Mouse (Mus musculus) CH12.LX (cell line): Measurements from ENCODE around the gene Smim23. TPM values are rescaled to one million over a fixed set of nuclear protein-coding genes. Genes with fewer than 3 reads are reported as not detected.

ENCODE experiments used
- DNase-seq: peaks from one replicate; pipeline ENCODE4 v3.0.0-alpha.2; 2013; ENCODE audit errors: extremely low read depth
- H3K27ac ChIP-seq: 2 replicates; pipeline ENCODE4 v1.5.1; 2012; ENCODE audit warnings: low read depth, mild to moderate bottlenecking, control low read depth, moderate library complexity; ENCODE audit not compliant: insufficient read depth
- H3K27me3 ChIP-seq: replicated peaks from 2 replicates; pipeline ENCODE3; 2012; ENCODE audit warnings: inconsistent platforms
- H3K36me3 ChIP-seq, 2 experiments: replicated peaks in 1 of 2; 2 replicates each; pipeline versions ENCODE3 to v1.6.1; 2012; ENCODE audit warnings: inconsistent platforms in 1 of 2, low read length in 1 of 2, mild to moderate bottlenecking in 1 of 2, mixed read lengths in 1 of 2, moderate library complexity in 1 of 2; ENCODE audit not compliant: control insufficient read depth in 1 of 2, insufficient read depth in 1 of 2
- H3K4me1 ChIP-seq, 2 experiments: 2 replicates each; pipeline ENCODE4 v1.6.1; 2012; ENCODE audit warnings: inconsistent platforms in 1 of 2, moderate library complexity in 1 of 2; ENCODE audit not compliant: insufficient read depth in 2 of 2, control insufficient read depth in 1 of 2
- H3K4me2 ChIP-seq: 2 replicates; pipeline ENCODE4 v1.6.1; 2012; ENCODE audit warnings: low read depth, mild to moderate bottlenecking, control low read depth; ENCODE audit not compliant: poor library complexity, insufficient read depth, severe bottlenecking
- H3K4me3 ChIP-seq, 3 experiments: fragments of 150-350 bp in 1 of 3; sonication (generic) in 1 of 3; replicated peaks in 1 of 3; 2 replicates each; pipeline versions ENCODE3 to v1.5.1; 2011 to 2012; ENCODE audit warnings: low read depth in 2 of 3, low read length in 2 of 3, mild to moderate bottlenecking in 2 of 3, moderate library complexity in 2 of 3, control low read depth in 1 of 3, improper control_type of control experiment in 1 of 3, inconsistent platforms in 1 of 3, mixed read lengths in 1 of 3; ENCODE audit not compliant: poor library complexity in 1 of 3
- H3K79me2 ChIP-seq: replicated peaks from 2 replicates; pipeline ENCODE4 v1.6.1; 2012; ENCODE audit warnings: mild to moderate bottlenecking, moderate library complexity; ENCODE audit not compliant: control insufficient read depth, poor library complexity, insufficient read depth, severe bottlenecking; ENCODE audit errors: extremely low read depth
- H3K9ac ChIP-seq: 2 replicates; pipeline ENCODE4 v1.6.1; 2012; ENCODE audit warnings: low read depth, mild to moderate bottlenecking, control low read depth, moderate library complexity; ENCODE audit not compliant: insufficient read depth
- H3K9me3 ChIP-seq: replicated peaks from 2 replicates; pipeline ENCODE3; 2012; ENCODE audit warnings: low read length, inconsistent platforms, mixed read lengths
- BHLHE40 ChIP-seq: IDR thresholded peaks from 2 replicates; pipeline ENCODE4 v1.6.1; 2011; ENCODE audit warnings: mild to moderate bottlenecking, low read depth, low read length, improper control_type of control experiment
- CHD1 ChIP-seq: IDR thresholded peaks from 2 replicates; pipeline ENCODE4 v1.6.1; 2012; ENCODE audit warnings: low read depth, low read length, improper control_type of control experiment, inconsistent platforms
- CTCF ChIP-seq, 2 experiments: IDR thresholded peaks in 1 of 2; conservative IDR thresholded peaks in 1 of 2; 2 replicates each; pipeline ENCODE4 v1.5.1; 2011 to 2012; ENCODE audit warnings: low read depth in 2 of 2, low read length in 2 of 2, improper control_type of control experiment in 1 of 2, inconsistent platforms in 1 of 2, mild to moderate bottlenecking in 1 of 2, moderate library complexity in 1 of 2
- E2F4 ChIP-seq: IDR thresholded peaks from 2 replicates; pipeline ENCODE4 v1.6.1; 2011; ENCODE audit warnings: low read depth, low read length, improper control_type of control experiment; ENCODE audit not compliant: insufficient replicate concordance
- ELF1 ChIP-seq: IDR thresholded peaks from 2 replicates; pipeline ENCODE4 v1.6.1; 2014; ENCODE audit warnings: low read depth, mild to moderate bottlenecking, inconsistent platforms, low read length, improper control_type of control experiment
- ETS1 ChIP-seq: conservative IDR thresholded peaks from 2 replicates; pipeline ENCODE4 v1.6.1; 2012; ENCODE audit warnings: low read depth, mild to moderate bottlenecking, inconsistent platforms, low read length, improper control_type of control experiment, moderate library complexity
- IRF4 ChIP-seq: IDR thresholded peaks from 2 replicates; pipeline ENCODE4 v1.6.1; 2014; ENCODE audit warnings: low read depth, mild to moderate bottlenecking, inconsistent platforms, low read length, improper control_type of control experiment
- JUN ChIP-seq: IDR thresholded peaks from 2 replicates; pipeline ENCODE4 v1.6.1; 2011; ENCODE audit warnings: low read depth, mild to moderate bottlenecking, low read length, improper control_type of control experiment, moderate library complexity; ENCODE audit not compliant: insufficient read depth
- JUND ChIP-seq: conservative IDR thresholded peaks from 2 replicates; pipeline ENCODE4 v1.6.1; 2011; ENCODE audit warnings: low read depth, low read length, improper control_type of control experiment
- KAT2A ChIP-seq: IDR thresholded peaks from 2 replicates; pipeline ENCODE4 v1.6.1; 2012; ENCODE audit warnings: low read length, improper control_type of control experiment, inconsistent platforms; ENCODE audit not compliant: insufficient replicate concordance
- MAFK ChIP-seq: IDR thresholded peaks from 2 replicates; pipeline ENCODE4 v1.6.1; 2011; ENCODE audit warnings: low read length, improper control_type of control experiment; ENCODE audit not compliant: insufficient replicate concordance
- MAX ChIP-seq: IDR thresholded peaks from 2 replicates; pipeline ENCODE4 v1.6.1; 2011; ENCODE audit warnings: low read length, improper control_type of control experiment
- MAZ ChIP-seq: IDR thresholded peaks from 2 replicates; pipeline ENCODE4 v1.6.1; 2012; ENCODE audit warnings: low read depth, mild to moderate bottlenecking, inconsistent platforms, low read length, improper control_type of control experiment, moderate library complexity
- MXI1 ChIP-seq: IDR thresholded peaks from 2 replicates; pipeline ENCODE4 v1.6.1; 2011; ENCODE audit warnings: mild to moderate bottlenecking, low read depth, low read length, improper control_type of control experiment
- MYC ChIP-seq: IDR thresholded peaks from 2 replicates; pipeline ENCODE4 v1.6.1; 2011; ENCODE audit warnings: low read depth, mild to moderate bottlenecking, improper control_type of control experiment, low read length
- NELFE ChIP-seq: IDR thresholded peaks from 2 replicates; pipeline ENCODE4 v1.6.1; 2011; ENCODE audit warnings: low read depth, low read length, improper control_type of control experiment
- NRF1 ChIP-seq: IDR thresholded peaks from 2 replicates; pipeline ENCODE4 v1.6.1; 2014; ENCODE audit warnings: low read depth, mild to moderate bottlenecking, inconsistent platforms, low read length, improper control_type of control experiment, moderate library complexity
- PAX5 ChIP-seq: IDR thresholded peaks from 2 replicates; pipeline ENCODE4 v1.6.1; 2012; ENCODE audit warnings: low read length, inconsistent platforms, mixed read lengths
- RAD21 ChIP-seq: IDR thresholded peaks from 2 replicates; pipeline ENCODE4 v1.6.1; 2011; ENCODE audit warnings: low read depth, mild to moderate bottlenecking, low read length, improper control_type of control experiment, moderate library complexity
- SIN3A ChIP-seq: IDR thresholded peaks from 2 replicates; pipeline ENCODE4 v1.6.1; 2012; ENCODE audit warnings: low read length, improper control_type of control experiment, inconsistent platforms
- TBP ChIP-seq: conservative IDR thresholded peaks from 2 replicates; pipeline ENCODE4 v1.6.1; 2011; ENCODE audit warnings: low read depth, low read length, improper control_type of control experiment
- UBTF ChIP-seq: IDR thresholded peaks from 2 replicates; pipeline ENCODE4 v1.6.1; 2012; ENCODE audit warnings: low read depth, mild to moderate bottlenecking, inconsistent platforms, low read length, improper control_type of control experiment, moderate library complexity
- USF2 ChIP-seq: conservative IDR thresholded peaks from 2 replicates; pipeline ENCODE4 v1.6.1; 2011; ENCODE audit warnings: low read depth, low read length, improper control_type of control experiment
- ZC3H11A ChIP-seq: IDR thresholded peaks from 2 replicates; pipeline ENCODE4 v1.6.1; 2012; ENCODE audit warnings: low read depth, mild to moderate bottlenecking, inconsistent platforms, low read length, improper control_type of control experiment
- ZKSCAN1 ChIP-seq: IDR thresholded peaks from 2 replicates; pipeline ENCODE4 v1.6.1; 2012; ENCODE audit warnings: low read depth, inconsistent platforms, low read length, improper control_type of control experiment, borderline replicate concordance
- ZMIZ1 ChIP-seq: IDR thresholded peaks from 2 replicates; pipeline ENCODE4 v1.6.1; 2012; ENCODE audit warnings: low read depth, mild to moderate bottlenecking, inconsistent platforms, low read length, improper control_type of control experiment
- dilution Hi-C: fragments of 300-500 bp; cut with MboI; formaldehyde crosslinking; loops from 2 replicates; pipeline ENCODE4 v1.14.3; 2020; ENCODE audit warnings: low sequenced_read_pairs; ENCODE audit not compliant: extremely low pct_unique_long_range_greater_than_20kb, extremely low pct_ligation_motif_present
- in situ Hi-C: fragments of 300-500 bp; cut with MboI; formaldehyde crosslinking; loops from 3 replicates; pipeline ENCODE4 v1.14.3; 2019; ENCODE audit warnings: low sequenced_read_pairs, low pct_ligation_motif_present, low pct_unique_long_range_greater_than_20kb, mixed read lengths
- polyA plus RNA-seq: library from polyadenylated mRNA; unstranded; fragments of >175 nt; gene quantifications from 2 replicates; pipeline ENCODE4 v1.2.1, GENCODE M21; 2012; ENCODE audit warnings: low read depth; ENCODE audit not compliant: insufficient read length
- total RNA-seq, 2 experiments: library from RNA; depleted of rRNA; stranded (reverse); fragments of 300-350 nt in 1 of 2; fragments of >200 nt in 1 of 2; gene quantifications; 2 replicates each; pipeline ENCODE4 v1.2.3; 2012 to 2014

Smim23 gene
- total and polyA plus RNA-seq, 3 experiments = not detected

- no peak overlapping the region for H3K9ac ChIP-seq
- no peak overlapping the region for H3K4me2 ChIP-seq
- H3K4me1 ChIP-seq = peaks cover 0 to 7% of the 10 kb centered on the region in 2 experiments; a peak in 2 of 4 replicates
- no peaks in the 10 kb centered on the region for H3K27me3 ChIP-seq
- peaks cover 5% of the 10 kb centered on the region for H3K9me3 ChIP-seq
- TF ChIP-seq PAX5 = no peak
- no peak for TF ChIP-seq MAFK
- TF ChIP-seq JUN = no peak
- no peak for TF ChIP-seq CHD1
- no peak for TF ChIP-seq JUND
- no peak for TF ChIP-seq UBTF
- TF ChIP-seq ZKSCAN1 = no peak
- no peak for TF ChIP-seq MYC
- TF ChIP-seq MAX = no peak
- no peak for TF ChIP-seq SIN3A
- TF ChIP-seq ETS1 = no peak
- TF ChIP-seq CTCF (conservative IDR thresholded peaks at IDR 0.05 in 1 of 2, IDR thresholded peaks at IDR 0.05 in 1 of 2; ENCODE audit: low read depth in 2 of 2, low read length in 2 of 2) = no peak
- no peak for TF ChIP-seq USF2
- dilution Hi-C loops (no loop called here), in situ Hi-C loops (no loop called here)
- no peaks in the 10 kb centered on the region for H3K79me2 ChIP-seq
- no peak overlapping the region for H3K27ac ChIP-seq
- no peak for DNase-seq
- no peaks in the 10 kb centered on the region for H3K36me3 ChIP-seq
- H3K4me3 ChIP-seq = no peak overlapping the region
These were observed 42.6 kb downstream of the Smim23 start for GRCm38 (mm10) chr11:32781633-32782404.

DNA sequence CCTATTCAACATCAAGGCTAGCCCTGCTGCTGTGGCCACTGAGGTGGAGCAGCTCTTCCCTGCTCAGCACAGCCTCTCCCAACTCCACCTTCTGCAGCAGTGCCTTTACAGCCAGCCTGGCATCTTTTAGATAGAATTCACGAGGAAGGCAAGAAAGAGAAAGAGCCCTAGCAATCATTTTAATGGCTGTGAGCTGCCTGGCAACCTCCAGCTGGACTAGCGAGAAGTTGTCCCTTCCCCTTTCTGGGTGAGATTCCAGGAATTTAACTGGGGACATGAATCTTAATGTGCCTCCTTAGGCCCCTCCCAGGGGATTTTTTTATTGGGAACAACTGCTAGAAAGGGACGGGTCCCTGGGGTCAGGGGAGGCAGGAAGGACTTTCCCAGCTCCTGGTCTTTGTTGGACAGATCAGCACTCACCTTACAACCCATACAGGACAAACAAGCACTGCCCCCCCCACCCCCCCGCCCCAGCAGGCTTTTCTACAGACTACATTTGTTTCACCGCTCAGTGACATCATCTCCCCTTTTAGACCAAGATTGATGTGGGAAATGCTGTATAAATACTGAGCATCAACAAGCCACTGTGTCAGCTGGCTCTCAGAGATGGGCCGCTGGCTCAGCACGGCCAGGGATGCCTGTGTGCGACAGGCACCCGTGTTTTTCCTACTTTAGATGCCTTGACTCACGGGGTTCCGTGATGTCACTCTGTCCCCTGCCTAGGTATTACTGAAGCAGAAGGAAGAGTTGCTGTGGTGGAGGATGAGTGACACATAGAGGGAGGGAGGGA, 43.5 kb downstream of the Smim23 start:
- dilution Hi-C loops (no loop called here), in situ Hi-C loops (no loop called here)
- peaks cover 0 to 7% of the 10 kb centered on the region in 2 experiments; a peak in 2 of 4 replicates for H3K4me1 ChIP-seq
- peaks cover 10% of the 10 kb centered on the region for H3K9me3 ChIP-seq
- TF ChIP-seq MAZ (no peak), MXI1 (no peak), ZC3H11A (no peak), ZMIZ1 (no peak), IRF4 (no peak), JUN (no peak), KAT2A (no peak), NELFE (no peak), USF2 (no peak), MAX (no peak), BHLHE40 (no peak), UBTF (no peak), CHD1 (no peak), RAD21 (no peak), ELF1 (no peak), NRF1 (no peak), JUND (no peak), TBP (no peak), E2F4 (no peak)
- no peaks in the 10 kb centered on the region for H3K36me3 ChIP-seq
- no peaks in the 10 kb centered on the region for H3K79me2 ChIP-seq
- no peak for DNase-seq
- no peak overlapping the region for H3K4me3 ChIP-seq
- no peak overlapping the region for H3K4me2 ChIP-seq
- H3K9ac ChIP-seq = no peak overlapping the region
- H3K27ac ChIP-seq = no peak overlapping the region
- H3K27me3 ChIP-seq = no peaks in the 10 kb centered on the region
